Mouse (Mus musculus) embryo, embryonic 9.5 days (tissue): ENCODE measurements around the gene Mmp13.
"Not testable (repeated sequence)": the region's sequence is repeated elsewhere in the genome, so short reads cannot be mapped to it uniquely, and the experiment has no call there.

Experiments used
- DNase-seq: peaks from one replicate; pipeline ENCODE4 v3.0.0-alpha.2; 2017; ENCODE audit errors: extremely low spot score

Mmp13 gene

DNA sequence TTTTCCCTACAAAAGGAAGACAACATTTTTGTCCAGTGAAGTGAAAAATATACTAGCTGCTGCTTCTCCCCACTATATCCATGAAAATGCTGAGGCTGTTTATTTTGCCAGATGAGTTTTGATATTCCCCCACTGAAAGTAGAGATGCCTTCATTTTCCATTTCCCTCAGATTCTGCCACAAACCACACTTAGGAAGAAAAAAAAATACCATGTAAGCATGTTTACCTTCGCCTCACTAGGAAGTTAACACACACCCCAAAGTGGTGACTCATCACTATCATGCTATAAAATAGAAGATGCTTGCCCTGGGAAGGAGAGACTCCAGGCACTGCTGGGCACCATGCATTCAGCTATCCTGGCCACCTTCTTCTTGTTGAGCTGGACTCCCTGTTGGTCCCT is at the start of gene Mmp13:
TSS of gene Mmp13 (plus strand) at position 301 of the 400 bp plus-strand sequence.
- no peak for DNase-seq

DNA sequence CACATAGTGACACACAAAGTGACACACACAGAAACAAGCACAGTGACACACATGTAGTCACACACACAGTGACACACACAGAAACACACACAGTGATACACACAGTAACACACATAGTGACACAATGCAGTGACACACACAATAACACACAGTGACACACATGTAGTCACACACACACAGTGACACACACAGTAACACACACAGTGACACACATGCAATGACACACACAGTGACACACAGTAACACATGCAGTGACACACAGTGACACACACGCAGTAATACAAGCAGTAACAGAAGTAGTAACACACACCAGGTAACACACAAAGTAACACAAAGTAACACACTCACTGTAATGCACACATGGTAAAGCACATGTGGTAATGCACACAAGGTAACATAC is 33.7 kb upstream of the Mmp13 start:
- DNase-seq = no peak

DNA sequence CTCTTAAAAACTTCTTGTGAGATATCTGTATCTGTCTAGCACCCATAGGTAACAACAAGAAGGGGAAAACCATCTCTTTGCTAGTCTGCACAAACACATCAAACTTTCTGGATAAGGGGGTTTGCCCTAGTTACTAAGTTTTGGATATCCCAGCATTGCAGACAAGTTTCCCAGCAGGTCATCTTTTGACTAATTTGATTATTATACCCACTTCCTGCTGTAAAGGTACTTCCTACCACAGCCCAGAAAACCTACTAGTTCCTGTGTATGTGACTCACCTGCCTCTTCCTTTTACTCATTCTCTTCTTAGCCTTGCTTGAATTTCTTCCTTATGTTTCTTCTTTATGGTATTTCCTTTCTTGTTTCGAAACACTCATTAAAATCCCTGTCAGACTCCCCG is 32.3 kb upstream of the Mmp13 start:
- DNase-seq = no peak

DNA sequence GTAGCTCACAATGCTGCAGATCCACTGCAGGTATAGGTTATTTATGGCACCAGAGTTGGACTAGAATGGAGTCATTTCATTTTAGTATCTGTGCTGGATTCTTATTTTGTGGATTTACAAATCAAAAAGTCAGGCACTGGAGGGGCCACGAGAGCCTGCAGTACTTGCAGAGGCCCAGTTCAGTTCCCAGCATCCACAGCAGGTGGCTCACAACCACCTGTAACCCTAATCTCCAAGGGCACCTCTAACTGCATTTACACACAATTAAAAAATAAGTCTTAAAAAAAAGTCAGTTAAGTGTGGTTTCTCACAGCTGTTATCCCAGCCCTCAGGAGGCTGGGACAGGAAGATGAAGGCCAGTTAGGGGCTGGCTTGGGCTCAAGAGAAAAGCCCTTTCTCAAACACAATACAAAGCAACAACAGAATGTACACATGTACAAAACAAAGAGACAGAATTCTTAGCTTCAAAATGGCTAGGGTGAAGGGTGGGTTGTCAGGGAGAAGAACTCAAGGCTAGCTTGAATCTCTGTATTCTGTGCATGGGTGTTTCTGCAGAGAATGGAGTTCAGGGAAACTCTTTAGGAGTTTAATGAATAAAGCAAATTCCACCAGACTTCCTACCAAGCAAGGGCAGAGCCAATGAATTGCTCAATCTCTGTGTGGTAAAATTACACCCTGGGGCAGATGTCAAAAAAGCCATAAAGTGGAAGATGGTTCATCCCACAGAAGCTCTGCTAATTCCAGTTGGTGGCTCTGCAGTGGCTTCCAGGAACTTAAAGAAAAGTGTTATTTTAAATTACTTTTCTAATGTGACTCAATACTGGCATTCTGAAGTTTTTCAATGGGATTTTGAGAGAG is 19.3 kb upstream of the Mmp13 start:
- peak; percentile 4 for DNase-seq

DNA sequence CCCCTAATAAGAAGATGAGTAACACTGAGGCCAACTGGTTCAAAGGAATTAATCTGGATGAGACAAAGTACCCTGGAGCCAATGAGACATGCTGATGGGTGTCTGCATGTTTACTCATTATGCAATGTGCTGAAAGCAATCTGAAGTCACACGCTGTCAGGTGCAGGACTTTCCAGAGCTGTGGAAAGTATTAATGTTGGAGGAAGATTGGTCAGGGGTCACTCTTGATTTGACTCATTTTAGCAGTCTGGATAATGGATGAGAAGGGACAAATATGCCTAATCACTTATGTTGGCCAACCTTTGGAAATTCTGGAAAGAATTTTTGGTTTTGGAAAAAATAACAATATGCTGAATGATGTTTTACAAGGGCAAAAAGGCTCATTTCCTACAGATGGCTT is 10.6 kb upstream of the Mmp13 start:
- DNase-seq = no peak

DNA sequence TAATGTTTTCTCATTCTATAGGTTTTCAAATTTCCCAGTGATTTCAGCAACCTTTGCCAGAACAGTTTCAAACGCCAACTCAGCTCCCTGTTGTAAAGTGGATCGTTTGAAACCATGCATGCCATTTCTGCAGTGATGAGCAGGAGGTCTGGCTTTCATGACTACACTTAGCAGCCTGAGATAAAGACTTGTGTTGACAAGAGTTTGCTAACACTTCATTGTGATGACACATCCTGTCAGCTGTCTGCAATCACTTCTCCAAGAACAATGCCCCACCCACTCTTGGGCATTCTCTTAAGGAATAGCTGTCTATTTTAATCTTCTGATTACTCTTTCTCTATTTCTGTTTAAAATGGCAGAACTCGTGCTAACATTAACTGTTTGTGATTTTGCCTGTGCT is 2.2 kb upstream of the Mmp13 start:
- no peak for DNase-seq

DNA sequence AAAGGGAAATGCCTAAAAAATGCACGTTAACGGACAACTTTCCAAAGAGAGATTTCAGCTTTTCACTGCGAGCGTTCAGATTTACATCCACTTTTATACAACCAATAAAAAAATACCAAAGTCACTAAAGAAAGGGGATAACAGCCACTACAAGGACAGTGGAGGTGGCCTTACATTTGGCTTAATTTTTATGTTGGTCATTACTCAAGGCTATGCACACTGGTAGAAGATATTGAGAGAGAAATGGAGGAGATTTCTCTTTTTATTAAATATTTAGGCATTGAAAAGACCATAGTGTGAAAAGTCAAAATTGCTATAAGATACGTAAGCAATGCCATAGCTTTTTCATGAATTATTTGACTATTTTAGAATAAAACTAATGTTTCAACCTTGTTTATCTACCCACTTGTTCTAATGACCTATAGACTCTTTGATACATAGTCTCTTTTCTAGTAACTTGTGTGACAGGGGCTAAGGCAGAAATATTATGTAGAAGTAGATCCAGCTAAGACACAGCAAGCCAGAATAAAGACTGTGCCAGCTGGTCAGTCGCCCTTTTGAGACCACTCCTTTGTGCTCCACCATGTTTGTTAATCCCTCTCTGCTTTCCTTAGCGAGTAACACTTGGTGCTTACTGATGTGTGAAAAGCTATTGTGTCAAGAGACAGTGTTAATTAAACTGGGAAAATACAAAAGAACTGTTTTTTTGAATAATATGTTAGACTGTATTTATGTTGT is 10.4 kb downstream of the Mmp13 start:
- DNase-seq = no peak

DNA sequence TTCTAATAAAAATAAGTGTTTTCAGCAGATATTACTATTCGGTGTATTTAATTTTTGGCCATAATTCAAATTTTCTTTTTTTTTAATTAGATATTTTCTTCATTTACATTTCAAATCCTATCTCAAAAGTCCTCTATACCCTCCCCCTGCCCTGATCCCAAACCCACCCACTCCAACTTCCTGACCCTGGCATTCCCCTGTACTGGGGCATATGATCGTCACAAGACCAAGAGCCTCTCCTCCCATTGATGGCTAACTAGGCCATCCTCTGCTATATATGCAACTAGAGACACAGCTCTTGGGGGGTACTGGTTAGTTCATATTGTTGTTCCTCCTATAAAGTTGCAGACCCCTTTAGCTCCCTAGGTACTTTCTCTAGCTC is 11.0 kb downstream of the Mmp13 start:
- DNase-seq = not testable (repeated sequence)

DNA sequence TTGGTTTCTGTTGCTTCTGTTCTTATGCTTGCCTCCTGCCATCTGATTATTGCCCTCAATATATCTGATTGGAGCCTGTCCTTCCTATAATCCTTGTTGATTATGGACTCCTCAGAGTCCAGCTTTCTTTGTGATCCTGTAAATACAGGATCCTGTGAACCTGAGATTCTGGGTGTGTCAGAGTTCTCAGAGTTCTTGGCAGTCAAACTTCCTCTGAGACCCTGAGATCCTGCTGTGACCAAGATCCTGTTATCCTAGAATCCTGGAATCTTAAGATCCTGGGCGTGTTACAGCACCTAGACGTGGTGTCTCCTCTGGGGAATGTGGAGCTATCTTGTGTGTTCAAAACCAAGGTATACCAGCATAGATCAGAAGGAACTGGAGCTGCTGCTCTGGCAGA is 17.2 kb downstream of the Mmp13 start:
- no peak for DNase-seq

DNA sequence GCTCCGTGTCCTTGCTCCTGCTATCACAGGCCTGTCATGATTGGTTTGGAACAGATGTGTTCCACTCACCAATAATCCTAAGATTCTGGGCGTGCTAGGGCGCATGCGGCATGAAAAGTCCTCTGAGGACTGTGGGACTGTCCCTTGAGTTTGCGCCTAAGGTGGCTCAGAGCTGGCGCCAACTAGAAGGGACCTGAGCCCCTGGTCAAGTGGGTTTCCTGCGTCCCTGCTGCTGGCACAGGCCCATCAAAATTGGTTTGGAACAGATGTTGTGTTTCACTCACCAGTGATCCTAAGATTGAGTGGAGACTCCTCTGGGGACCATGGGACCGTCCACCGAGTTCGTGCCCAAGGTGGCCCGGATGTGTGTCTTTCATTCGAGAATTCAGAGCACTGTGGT is 17.6 kb downstream of the Mmp13 start:
- DNase-seq = no peak

DNA sequence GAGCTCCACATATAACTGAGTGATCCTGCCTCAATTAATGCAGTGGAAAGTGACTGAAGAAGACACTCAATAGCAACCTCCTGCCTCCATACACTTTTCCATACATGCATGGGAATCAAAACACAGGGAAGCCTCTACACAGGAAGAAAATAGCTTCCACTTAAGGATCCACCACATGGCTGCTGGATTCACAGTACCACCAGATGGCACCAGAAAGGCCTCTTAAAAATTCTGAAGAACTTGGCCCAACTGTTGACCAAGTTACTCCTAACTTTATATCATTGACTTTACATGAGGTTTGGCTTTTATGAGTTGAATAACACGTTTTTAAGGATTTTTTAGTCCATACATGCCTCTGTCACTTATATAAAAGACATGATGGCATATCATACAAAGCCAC is 19.8 kb downstream of the Mmp13 start:
- no peak for DNase-seq

DNA sequence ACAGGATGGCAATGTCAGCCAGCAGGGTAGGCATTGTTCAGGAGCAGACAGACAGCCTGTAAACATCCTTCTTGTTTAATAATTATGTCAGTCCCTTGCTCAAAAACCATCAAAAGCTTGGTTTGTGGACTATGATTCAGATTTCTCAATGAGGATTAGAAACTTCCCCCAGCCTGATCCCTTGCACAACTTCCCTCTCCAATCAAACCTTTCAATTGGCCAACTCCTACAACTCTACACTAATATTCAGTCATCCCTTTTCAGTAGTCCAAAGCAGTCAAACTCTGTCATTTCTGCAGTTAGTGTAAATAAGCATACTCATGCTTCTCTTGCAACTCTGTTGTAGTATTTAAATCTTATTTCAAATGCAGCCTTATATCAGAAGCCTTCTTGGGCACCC is 59.5 kb downstream of the Mmp13 start:
- DNase-seq = no peak
